Mouse (Mus musculus): ENCODE measurements around the gene Bcl11a. TPM values are rescaled to one million over a fixed set of nuclear protein-coding genes. Genes with fewer than 3 reads are reported as not detected.
A peak's percentile ranks its signal among the peaks of the same experiment; 100 is the strongest.

The Bcl11a gene
- polyA plus RNA-seq, 1 experiment from 2014 or later, result 14.0 TPM

- whole genome bisulfite sequencing, result 87% methylated on average over 2 of the region's 2 CpGs
- peaks cover 14% of the 10 kb centered on the region for H3K4me1 ChIP-seq (replicated peaks)
- H3K36me3 ChIP-seq, result peaks cover 18% of the 10 kb centered on the region
- H3K27ac ChIP-seq, result peak overlapping the region; percentile 70; the same call in 1 of the 2 replicates
- H3K4me3 ChIP-seq, result no peak overlapping the region
- no peaks in the 10 kb centered on the region for H3K27me3 ChIP-seq
- no peaks in the 10 kb centered on the region for H3K9me3 ChIP-seq (replicated peaks)
- ATAC-seq (replicated peaks; ENCODE audit: insufficient number of reproducible peaks, insufficient read depth, low FRiP score, low read depth), result no peak
- H3K9ac ChIP-seq, result no peak overlapping the region
- H3K4me2 ChIP-seq, result no peak overlapping the region
Observed at GRCm38 (mm10) chr11:24161458-24161857, 83.6 kb downstream of the Bcl11a start.

GRCm38 (mm10) chr11:24162056-24162455 is 84.2 kb downstream of the Bcl11a start:
- ATAC-seq (replicated peaks; ENCODE audit: insufficient number of reproducible peaks, insufficient read depth, low FRiP score, low read depth), result peak; percentile 48; the same call in 1 of the 2 replicates
- H3K9ac ChIP-seq, result no peak overlapping the region
- 19% methylated on average over 7 of the region's 7 CpGs for WGBS
- H3K9me3 ChIP-seq (replicated peaks), result no peaks in the 10 kb centered on the region
- H3K4me1 ChIP-seq (replicated peaks), result peaks cover 14% of the 10 kb centered on the region
- no peaks in the 10 kb centered on the region for H3K27me3 ChIP-seq
- H3K27ac ChIP-seq, result peak overlapping the region; percentile 70
- H3K4me3 ChIP-seq, result no peak overlapping the region
- peaks cover 18% of the 10 kb centered on the region for H3K36me3 ChIP-seq
- peak overlapping the region; percentile 33; the same call in 1 of the 2 replicates for H3K4me2 ChIP-seq

GRCm38 (mm10) chr11:24163072-24163471 is 85.2 kb downstream of the Bcl11a start:
- 94% methylated on average over 8 of the region's 8 CpGs for WGBS
- H3K4me1 ChIP-seq (replicated peaks), result peaks cover 14% of the 10 kb centered on the region
- ATAC-seq (replicated peaks; ENCODE audit: insufficient number of reproducible peaks, insufficient read depth, low FRiP score, low read depth), result no peak
- H3K27ac ChIP-seq, result no peak overlapping the region
- H3K4me3 ChIP-seq, result no peak overlapping the region
- no peak overlapping the region for H3K9ac ChIP-seq
- no peaks in the 10 kb centered on the region for H3K27me3 ChIP-seq
- no peaks in the 10 kb centered on the region for H3K9me3 ChIP-seq (replicated peaks)
- peaks cover 18% of the 10 kb centered on the region for H3K36me3 ChIP-seq
- H3K4me2 ChIP-seq, result no peak overlapping the region

GRCm38 (mm10) chr11:24164065-24164464 is 86.2 kb downstream of the Bcl11a start:
- Histone ChIP-seq H3K27me3 (no peaks in the 10 kb centered on the region), H3K4me1 (replicated peaks) (peaks cover 14% of the 10 kb centered on the region), H3K4me3 (no peak overlapping the region), H3K9me3 (replicated peaks) (no peaks in the 10 kb centered on the region), H3K27ac (no peak overlapping the region), H3K4me2 (no peak overlapping the region), H3K36me3 (peaks cover 18% of the 10 kb centered on the region), H3K9ac (no peak overlapping the region)
- no peak for ATAC-seq (replicated peaks; ENCODE audit: insufficient number of reproducible peaks, insufficient read depth, low FRiP score, low read depth)
- 92% methylated on average over 26 of the region's 26 CpGs for WGBS

GRCm38 (mm10) chr11:24171675-24172285 is 93.9 kb downstream of the Bcl11a start:
- Histone ChIP-seq H3K9ac (no peak overlapping the region), H3K4me3 (no peak overlapping the region), H3K4me1 (replicated peaks) (no peaks in the 10 kb centered on the region), H3K9me3 (replicated peaks) (no peaks in the 10 kb centered on the region), H3K36me3 (no peaks in the 10 kb centered on the region), H3K27me3 (no peaks in the 10 kb centered on the region), H3K27ac (no peak overlapping the region), H3K4me2 (no peak overlapping the region)
- ATAC-seq (replicated peaks; ENCODE audit: insufficient number of reproducible peaks, insufficient read depth, low FRiP score, low read depth), result no peak
- 78% methylated on average over 5 of the region's 5 CpGs for WGBS

- Histone ChIP-seq H3K36me3 (no peaks in the 10 kb centered on the region), H3K27me3 (no peaks in the 10 kb centered on the region), H3K9me3 (replicated peaks) (no peaks in the 10 kb centered on the region), H3K27ac (no peak overlapping the region), H3K9ac (no peak overlapping the region), H3K4me2 (no peak overlapping the region), H3K4me1 (replicated peaks) (no peaks in the 10 kb centered on the region), H3K4me3 (no peak overlapping the region)
- no peak for ATAC-seq (replicated peaks; ENCODE audit: insufficient number of reproducible peaks, insufficient read depth, low FRiP score, low read depth)
- 95% methylated on average over 17 of the region's 17 CpGs for whole genome bisulfite sequencing
Observed at GRCm38 (mm10) chr11:24172585-24172984, 94.7 kb downstream of the Bcl11a start.

GRCm38 (mm10) chr11:24174161-24174792 is 96.4 kb downstream of the Bcl11a start:
- 64% methylated on average over 2 of the region's 2 CpGs for WGBS
- ATAC-seq (replicated peaks; ENCODE audit: insufficient number of reproducible peaks, insufficient read depth, low FRiP score, low read depth), result no peak

GRCm38 (mm10) chr11:24177458-24177857 is 99.6 kb downstream of the Bcl11a start:
- H3K27me3 ChIP-seq, result no peaks in the 10 kb centered on the region
- no peak overlapping the region for H3K4me3 ChIP-seq
- H3K9me3 ChIP-seq (replicated peaks), result no peaks in the 10 kb centered on the region
- no peak for ATAC-seq (replicated peaks; ENCODE audit: insufficient number of reproducible peaks, insufficient read depth, low FRiP score, low read depth)
- no peaks in the 10 kb centered on the region for H3K36me3 ChIP-seq
- H3K4me2 ChIP-seq, result no peak overlapping the region
- no peaks in the 10 kb centered on the region for H3K4me1 ChIP-seq (replicated peaks)
- H3K27ac ChIP-seq, result no peak overlapping the region
- H3K9ac ChIP-seq, result no peak overlapping the region
- WGBS, result 87% methylated on average over 4 of the region's 4 CpGs

More at GRCm38 (mm10) chr11:24174161-24174792, 96.4 kb downstream of the Bcl11a start:
- H3K27me3 ChIP-seq, result no peaks in the 10 kb centered on the region
- no peaks in the 10 kb centered on the region for H3K36me3 ChIP-seq
- no peak overlapping the region for H3K4me2 ChIP-seq
- H3K9me3 ChIP-seq (replicated peaks), result no peaks in the 10 kb centered on the region
- H3K9ac ChIP-seq, result no peak overlapping the region
- no peaks in the 10 kb centered on the region for H3K4me1 ChIP-seq (replicated peaks)
- H3K4me3 ChIP-seq, result no peak overlapping the region
- H3K27ac ChIP-seq, result no peak overlapping the region

GRCm38 (mm10) chr11:24178823-24179476 is 101.1 kb downstream of the Bcl11a start:
- Histone ChIP-seq H3K27me3 (no peaks in the 10 kb centered on the region), H3K4me3 (no peak overlapping the region), H3K27ac (no peak overlapping the region), H3K4me2 (no peak overlapping the region), H3K9me3 (replicated peaks) (no peaks in the 10 kb centered on the region), H3K36me3 (no peaks in the 10 kb centered on the region), H3K9ac (no peak overlapping the region), H3K4me1 (replicated peaks) (no peaks in the 10 kb centered on the region)
- no peak for ATAC-seq (replicated peaks; ENCODE audit: insufficient number of reproducible peaks, insufficient read depth, low FRiP score, low read depth)
- WGBS, result 87% methylated on average over 6 of the region's 6 CpGs

GRCm38 (mm10) chr11:24180040-24180439 is 102.2 kb downstream of the Bcl11a start:
- no peak overlapping the region for H3K4me2 ChIP-seq
- H3K36me3 ChIP-seq, result no peaks in the 10 kb centered on the region
- no peaks in the 10 kb centered on the region for H3K27me3 ChIP-seq
- peaks cover 8% of the 10 kb centered on the region for H3K4me1 ChIP-seq (replicated peaks)
- WGBS, result 81% methylated on average over 7 of the region's 7 CpGs
- H3K9me3 ChIP-seq (replicated peaks), result no peaks in the 10 kb centered on the region
- no peak overlapping the region for H3K27ac ChIP-seq
- H3K4me3 ChIP-seq, result no peak overlapping the region
- ATAC-seq (replicated peaks; ENCODE audit: insufficient number of reproducible peaks, insufficient read depth, low FRiP score, low read depth), result no peak
- H3K9ac ChIP-seq, result no peak overlapping the region

- no peak overlapping the region for H3K9ac ChIP-seq
- peaks cover 8% of the 10 kb centered on the region for H3K4me1 ChIP-seq (replicated peaks)
- H3K36me3 ChIP-seq, result no peaks in the 10 kb centered on the region
- no peaks in the 10 kb centered on the region for H3K27me3 ChIP-seq
- no peak for ATAC-seq (replicated peaks; ENCODE audit: insufficient number of reproducible peaks, insufficient read depth, low FRiP score, low read depth)
- H3K27ac ChIP-seq, result no peak overlapping the region
- H3K4me2 ChIP-seq, result no peak overlapping the region
- no peaks in the 10 kb centered on the region for H3K9me3 ChIP-seq (replicated peaks)
- H3K4me3 ChIP-seq, result no peak overlapping the region
- 83% methylated on average over 7 of the region's 7 CpGs for WGBS
Observed at GRCm38 (mm10) chr11:24183501-24183900, 105.6 kb downstream of the Bcl11a start.
